Mouse (Mus musculus): ENCODE measurements around the gene Dnajb13. TPM values are rescaled to one million over a fixed set of nuclear protein-coding genes. Genes with fewer than 3 reads are reported as not detected.

Gene Dnajb13
- 1.1 and 1.7 TPM in 2 replicates for polyA plus RNA-seq (2012; rRNA removed)

DNA sequence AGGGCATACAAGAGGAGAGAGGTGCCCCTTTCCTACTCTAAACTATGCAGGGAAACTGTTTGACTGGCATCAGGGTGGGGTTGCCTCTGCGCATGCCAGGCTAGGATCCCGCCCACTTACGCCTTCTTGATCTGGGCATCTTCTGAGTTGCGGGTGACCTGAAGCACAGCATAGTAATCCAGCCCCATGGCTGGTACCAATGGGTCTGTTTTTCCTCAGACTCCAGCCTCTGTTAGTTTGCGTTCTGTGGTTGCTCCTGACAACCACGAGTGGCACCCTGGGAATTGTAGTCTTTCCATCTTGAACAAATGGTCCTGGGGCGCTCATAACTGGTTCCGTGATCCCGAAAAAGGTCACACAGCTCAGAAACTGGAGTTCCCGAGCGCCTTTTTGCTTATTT is at the start of gene Dnajb13:
TSS of gene Dnajb13 (minus strand) at position 388 of the 400 bp plus-strand sequence.
- no peak for DNase-seq (ENCODE audit: low spot score)

DNA sequence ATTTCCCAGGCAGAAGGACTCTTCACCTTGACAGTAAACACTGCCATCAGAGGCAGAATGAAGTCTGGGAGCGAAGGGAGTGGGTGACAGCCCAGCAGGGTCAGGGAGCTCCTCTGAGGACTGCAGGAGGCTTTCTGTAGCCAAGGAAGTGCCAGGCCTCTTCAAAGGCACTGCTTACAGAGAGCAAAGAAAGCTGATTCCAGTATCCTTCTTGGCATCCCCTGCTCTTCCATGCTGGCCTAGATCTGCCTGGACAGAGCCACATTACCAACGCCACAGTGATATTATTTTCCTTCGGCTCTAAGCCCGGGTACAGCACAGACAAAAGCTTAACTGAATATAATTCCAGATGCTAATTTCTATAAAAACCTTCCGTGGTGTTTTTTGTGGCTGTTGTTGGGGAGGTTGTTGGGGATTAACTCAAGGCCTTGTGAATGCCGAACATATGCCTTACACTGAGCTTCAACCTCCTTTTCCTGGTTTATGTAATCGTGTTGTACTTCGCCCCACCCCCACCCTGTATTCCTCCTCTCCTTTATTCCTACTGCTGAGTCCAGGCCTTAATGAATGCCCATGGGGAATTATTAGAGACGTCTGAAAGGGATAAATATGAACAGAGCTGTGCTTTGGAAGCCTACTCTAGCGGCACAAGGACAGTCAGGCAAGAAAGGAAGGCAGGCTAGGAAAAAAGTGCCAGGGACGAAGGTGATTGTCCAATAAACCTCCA is 47.3 kb upstream of the Dnajb13 start:
- no peak for DNase-seq (ENCODE audit: low spot score)

DNA sequence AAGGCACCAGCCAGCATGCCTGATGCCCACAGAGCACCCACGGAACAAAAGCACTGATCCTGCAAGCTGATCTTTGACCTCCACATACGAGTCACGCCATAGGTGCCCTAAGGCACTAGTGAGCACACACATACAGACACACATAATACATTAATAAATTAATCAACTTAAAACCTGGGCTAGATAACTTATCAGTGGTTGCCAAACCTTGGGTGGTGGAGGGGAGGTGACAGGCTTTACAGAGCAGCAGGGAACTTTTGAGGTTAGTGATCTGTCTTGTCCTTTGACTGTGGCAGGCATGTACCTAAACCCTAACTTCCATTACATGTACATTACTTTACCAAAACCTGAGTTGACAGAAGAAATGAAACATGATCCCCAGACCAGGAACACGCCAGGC is 44.6 kb upstream of the Dnajb13 start:
- no peak for DNase-seq (ENCODE audit: low spot score)

- no peak for DNase-seq (ENCODE audit: low spot score)
Measured at GRCm38 (mm10) chr7:100557241-100557640, 42.5 kb upstream of the Dnajb13 start.

DNA sequence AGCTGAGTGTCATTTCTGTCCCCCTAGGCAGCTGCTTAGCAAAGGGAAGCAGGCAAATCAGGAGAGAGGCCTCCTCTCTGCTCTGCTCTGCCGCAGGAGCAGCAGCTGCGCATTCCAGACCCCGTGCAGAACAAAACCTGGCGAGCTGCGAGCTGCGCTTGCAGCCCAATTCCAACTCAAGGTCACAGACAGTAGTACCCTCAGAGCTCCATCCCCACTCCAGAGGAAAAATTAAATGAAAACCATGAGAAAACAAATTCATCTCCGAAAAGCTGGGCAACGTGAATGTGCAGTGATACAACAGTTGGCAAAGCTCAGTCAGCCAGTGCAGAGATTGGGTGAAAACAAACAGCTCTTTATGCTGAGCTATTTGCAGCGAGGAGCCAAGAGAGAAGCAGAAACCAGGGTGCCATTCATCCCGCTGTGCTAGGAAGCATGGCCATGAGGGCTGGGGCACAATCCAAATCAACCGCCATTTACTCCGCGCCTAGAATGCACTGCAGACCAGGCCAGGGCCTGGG is 40.7 kb upstream of the Dnajb13 start:
- DNase-seq (ENCODE audit: low spot score) = no peak

DNA sequence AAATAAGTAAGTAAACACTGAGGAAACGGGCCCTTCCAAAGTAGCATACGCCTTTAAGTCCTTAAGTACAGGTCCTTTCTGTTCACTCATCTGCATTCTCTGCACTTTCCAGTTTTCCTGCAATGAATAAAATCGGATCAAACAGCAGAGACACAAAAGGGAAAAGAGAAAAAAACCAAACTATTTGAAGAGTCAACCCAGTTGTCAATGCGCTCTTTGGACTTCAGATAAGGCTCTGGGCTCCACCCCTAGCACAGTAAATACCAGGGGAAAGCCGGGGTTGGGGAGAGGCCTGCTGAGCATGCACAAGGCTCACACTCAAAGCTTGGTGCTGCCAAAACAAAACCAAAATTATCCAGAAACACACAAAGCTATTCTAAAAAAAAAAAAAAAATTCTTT is 40.2 kb upstream of the Dnajb13 start:
- no peak for DNase-seq (ENCODE audit: low spot score)

- DNase-seq (ENCODE audit: low spot score) = no peak
Measured at GRCm38 (mm10) chr7:100550338-100551007, 35.7 kb upstream of the Dnajb13 start.

DNA sequence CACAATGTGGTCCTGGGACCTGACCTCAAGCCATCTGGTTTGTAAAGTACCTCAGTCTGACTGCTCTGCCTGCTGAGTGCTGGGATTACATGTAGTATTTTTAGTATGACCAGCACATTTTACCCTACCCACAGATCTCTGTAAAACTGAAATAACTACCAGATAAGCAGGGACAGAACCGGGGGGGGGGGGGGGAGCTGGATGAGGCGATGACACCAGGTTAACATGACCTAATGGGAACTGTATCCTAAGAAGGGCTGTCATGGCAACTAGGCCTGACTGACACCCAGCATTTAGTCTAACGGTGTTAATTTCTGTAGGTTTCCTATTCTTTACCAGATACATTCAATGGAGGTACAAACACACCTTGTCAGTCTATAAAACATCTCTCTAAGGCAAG is 35.0 kb upstream of the Dnajb13 start:
- DNase-seq (ENCODE audit: low spot score) = no peak

GRCm38 (mm10) chr7:100547631-100548030 is 32.9 kb upstream of the Dnajb13 start:
- no peak for DNase-seq (ENCODE audit: low spot score)

GRCm38 (mm10) chr7:100544437-100544836 is 29.7 kb upstream of the Dnajb13 start:
- no peak for DNase-seq (ENCODE audit: low spot score)

GRCm38 (mm10) chr7:100539516-100539915 is 24.8 kb upstream of the Dnajb13 start:
- no peak for DNase-seq (ENCODE audit: low spot score)

GRCm38 (mm10) chr7:100537519-100537902 is 22.8 kb upstream of the Dnajb13 start:
- no peak for DNase-seq (ENCODE audit: low spot score)

- DNase-seq (ENCODE audit: low spot score) = peak; percentile 77
Measured at GRCm38 (mm10) chr7:100536804-100537518, 22.2 kb upstream of the Dnajb13 start, which contains the start of gene Coa4. Gene Coa4, plus strand, starts transcription at chr7:100537071.

- DNase-seq (ENCODE audit: low spot score) = no peak
Measured at GRCm38 (mm10) chr7:100535831-100536230, 21.1 kb upstream of the Dnajb13 start.

GRCm38 (mm10) chr7:100534216-100534615 is 19.5 kb upstream of the Dnajb13 start:
- DNase-seq (ENCODE audit: low spot score) = no peak

DNA sequence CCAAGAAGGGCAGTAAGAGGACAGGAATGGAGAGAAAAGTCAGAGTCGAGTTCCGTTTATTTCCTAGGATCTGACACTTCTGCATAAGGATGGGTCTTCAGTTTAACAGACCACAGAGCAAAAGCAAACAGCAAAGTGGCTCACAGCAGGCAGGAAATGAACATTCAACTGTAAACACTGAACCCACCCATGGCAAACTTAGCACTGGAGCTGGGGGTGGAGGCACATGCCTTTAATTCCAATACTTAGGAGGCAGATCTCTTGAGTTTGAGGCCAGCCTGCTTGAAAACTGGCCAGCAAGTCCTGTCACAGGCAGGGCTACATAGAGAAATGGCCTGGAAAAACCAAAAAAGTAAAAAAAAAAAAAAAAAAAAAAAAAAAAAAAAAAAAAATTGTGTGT is 18.7 kb upstream of the Dnajb13 start:
- no peak for DNase-seq (ENCODE audit: low spot score)

DNA sequence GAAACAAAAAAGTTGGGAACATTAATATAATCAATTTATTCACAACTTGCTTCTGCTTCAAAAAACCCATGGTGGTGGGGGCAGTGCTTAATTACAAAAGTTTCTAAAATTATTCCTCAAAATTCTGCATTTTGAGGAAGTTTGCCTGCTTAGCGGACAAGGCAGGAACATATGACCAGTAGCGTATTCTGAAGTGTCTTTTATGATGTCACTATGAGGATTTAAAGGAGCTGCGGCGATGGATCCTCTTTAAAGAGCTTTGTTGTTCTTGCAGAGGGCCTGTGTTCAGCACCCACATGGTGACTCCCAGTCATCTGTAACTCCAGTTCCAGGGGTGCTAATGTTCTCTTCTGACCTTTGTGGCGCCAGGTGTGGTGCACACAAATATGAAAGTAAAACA is 16.0 kb upstream of the Dnajb13 start:
- no peak for DNase-seq (ENCODE audit: low spot score)

- DNase-seq (ENCODE audit: low spot score) = no peak
Measured at GRCm38 (mm10) chr7:100524669-100525068, 9.9 kb upstream of the Dnajb13 start.

GRCm38 (mm10) chr7:100522222-100522621 is 7.5 kb upstream of the Dnajb13 start:
- no peak for DNase-seq (ENCODE audit: low spot score)

- peak; percentile 80 for DNase-seq (ENCODE audit: low spot score)
Measured at GRCm38 (mm10) chr7:100520663-100521285, 6.0 kb upstream of the Dnajb13 start.

DNA sequence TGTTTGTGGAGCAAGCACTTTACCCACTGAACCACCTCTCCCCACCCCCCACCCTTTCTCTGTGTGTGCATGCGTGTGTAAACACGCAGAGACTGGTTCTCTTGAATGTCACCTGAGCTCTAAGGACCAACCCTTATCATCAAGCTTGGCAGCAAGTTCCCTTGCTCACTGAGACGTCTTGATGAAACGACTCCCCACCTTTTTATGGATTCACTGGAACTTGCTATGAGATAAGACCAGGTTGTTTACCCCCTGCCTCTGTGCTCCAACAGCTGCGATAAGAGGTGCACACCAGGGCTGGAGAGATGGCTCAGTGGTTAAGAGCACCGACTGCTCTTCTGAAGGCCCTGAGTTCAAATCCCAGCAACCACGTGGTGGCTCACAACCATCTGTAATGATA is 5.4 kb upstream of the Dnajb13 start:
- no peak for DNase-seq (ENCODE audit: low spot score)

DNA sequence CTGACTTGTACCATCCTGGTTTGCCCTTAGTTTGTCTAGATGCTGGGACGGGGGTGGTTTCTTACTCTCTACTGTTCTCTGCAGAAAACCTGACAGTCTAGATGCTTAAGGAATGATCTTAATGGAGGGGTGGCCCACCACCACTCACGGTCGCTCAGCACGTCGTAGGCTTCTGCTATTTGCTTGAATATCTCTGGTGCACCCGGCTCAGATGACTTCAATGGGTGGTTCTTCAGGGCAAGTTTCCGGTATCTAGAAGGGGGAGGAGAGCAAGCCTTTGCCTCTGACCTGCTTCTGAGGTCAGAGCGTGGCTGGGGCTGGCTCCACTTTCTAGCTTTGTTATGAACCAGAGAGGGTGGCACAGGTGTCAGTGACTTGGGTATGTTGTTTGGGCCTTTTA is 3.2 kb downstream of the Dnajb13 start:
- DNase-seq (ENCODE audit: low spot score) = no peak
